Mouse (Mus musculus): ENCODE results near the gene Calhm1.

DNA sequence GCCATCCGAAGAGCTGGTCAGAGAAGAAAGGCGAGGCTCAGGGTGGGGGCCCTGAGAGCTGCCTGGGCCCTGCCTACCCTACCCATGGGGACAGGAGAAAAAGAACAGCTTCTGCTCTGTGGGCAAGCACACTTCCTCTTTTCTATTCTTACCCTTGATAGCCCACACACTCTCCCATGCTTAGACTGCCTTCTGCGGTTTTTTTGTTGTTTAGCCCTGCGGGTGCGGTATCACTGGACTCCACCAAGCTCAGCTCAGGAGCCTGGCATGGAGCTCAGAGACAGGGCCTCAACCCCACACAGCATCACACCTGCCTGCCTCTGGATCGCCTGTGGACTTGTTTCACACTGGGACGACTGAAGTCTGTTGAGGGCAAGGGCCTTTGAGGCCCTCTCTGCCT is 10.9 kb downstream of the Calhm1 start:
- TF ChIP-seq CTCF (IDR thresholded peaks at IDR 0.05; ENCODE audit: borderline replicate concordance, extremely low read depth, insufficient read depth, insufficient read length) (no peak), POLR2A (IDR thresholded peaks at IDR 0.05; ENCODE audit: borderline replicate concordance, extremely low read depth, insufficient read depth, insufficient read length, poor library complexity, severe bottlenecking) (no peak)
